Comparison of ENCODE assay signal across 7 mouse cellular contexts in genomic region chr2:44979042-44979721, GRCm38 (mm10). TPM values are rescaled to one million over a fixed set of nuclear protein-coding genes. Genes with fewer than 3 reads are reported as not detected.
A peak's percentile ranks its signal among the peaks of the same experiment; 100 is the strongest.
DNase-seq lines count a peak whose midpoint lies in the region; ATAC-seq lines count a peak whose summit lies in the region.

No protein-coding gene starts in this region.

- 8% methylated on average over 18 of the region's 18 CpGs for WGBS in neural tube, embryonic 11.5 days
- 3% methylated on average over 18 of the region's 18 CpGs for WGBS in forebrain, embryonic 13.5 days
- 5% methylated on average over 18 of the region's 18 CpGs for WGBS in intestine, embryonic 16.5 days
- WGBS in stomach, embryonic 16.5 days: 5% methylated on average over 18 of the region's 18 CpGs

- H3K9me3 ChIP-seq in neural tube, embryonic 11.5 days (ENCODE audit: control insufficient read depth, low read length): no peaks in the 10 kb centered on the region
- H3K9me3 ChIP-seq in forebrain, embryonic 13.5 days (replicated peaks): no peaks in the 10 kb centered on the region
- no peaks in the 10 kb centered on the region for H3K9me3 ChIP-seq in intestine, embryonic 16.5 days (ENCODE audit: control insufficient read depth, low read length)
- H3K9me3 ChIP-seq in stomach, embryonic 16.5 days (replicated peaks; ENCODE audit: control insufficient read depth, low read length): no peaks in the 10 kb centered on the region

- no peak overlapping the region for H3K4me3 ChIP-seq in neural tube, embryonic 11.5 days (ENCODE audit: low read depth, low read length)
- H3K4me3 ChIP-seq in forebrain, embryonic 13.5 days: peak overlapping the region; percentile 29
- peak overlapping the region; percentile 17; the same call in 1 of the 2 replicates for H3K4me3 ChIP-seq in intestine, embryonic 16.5 days (ENCODE audit: low read length)
- peak overlapping the region; percentile 28 for H3K4me3 ChIP-seq in stomach, embryonic 16.5 days (replicated peaks; ENCODE audit: low read length)

- ATAC-seq in neural tube, embryonic 11.5 days (ENCODE audit: insufficient read depth, low FRiP score, low TSS enrichment): no peak; the same call in 1 of the 2 replicates
- ATAC-seq in forebrain, embryonic 13.5 days: peak; percentile 80
- ATAC-seq in intestine, embryonic 16.5 days: no peak
- peak; percentile 61 for ATAC-seq in megakaryocyte-erythroid progenitor cell, adult 5-6 weeks (replicated peaks; ENCODE audit: low FRiP score, low TSS enrichment, poor library complexity, severe bottlenecking)
- ATAC-seq in stomach, embryonic 16.5 days (ENCODE audit: insufficient read depth, low FRiP score): no peak

- H3K36me3 ChIP-seq in neural tube, embryonic 11.5 days (ENCODE audit: control insufficient read depth, insufficient read depth, low read length): no peaks in the 10 kb centered on the region
- no peaks in the 10 kb centered on the region for H3K36me3 ChIP-seq in forebrain, embryonic 13.5 days (ENCODE audit: poor library complexity, severe bottlenecking)
- no peaks in the 10 kb centered on the region for H3K36me3 ChIP-seq in intestine, embryonic 16.5 days (ENCODE audit: control insufficient read depth, insufficient read depth, low read length)
- H3K36me3 ChIP-seq in stomach, embryonic 16.5 days (ENCODE audit: control insufficient read depth, insufficient read depth, low read length): no peaks in the 10 kb centered on the region

- no peaks in the 10 kb centered on the region for H3K27me3 ChIP-seq in neural tube, embryonic 11.5 days (ENCODE audit: control insufficient read depth, insufficient read depth, low read length)
- no peaks in the 10 kb centered on the region for H3K27me3 ChIP-seq in forebrain, embryonic 13.5 days
- no peaks in the 10 kb centered on the region for H3K27me3 ChIP-seq in intestine, embryonic 16.5 days (replicated peaks; ENCODE audit: control insufficient read depth, insufficient read depth, low read length)
- no peaks in the 10 kb centered on the region for H3K27me3 ChIP-seq in stomach, embryonic 16.5 days (ENCODE audit: control insufficient read depth, insufficient read depth, low read length)

- no peak overlapping the region for H3K27ac ChIP-seq in neural tube, embryonic 11.5 days (ENCODE audit: low read depth, low read length)
- H3K27ac ChIP-seq in forebrain, embryonic 13.5 days: no peak overlapping the region
- H3K27ac ChIP-seq in intestine, embryonic 16.5 days (ENCODE audit: low read length): no peak overlapping the region
- H3K27ac ChIP-seq in stomach, embryonic 16.5 days (ENCODE audit: low read length): no peak overlapping the region

- 0 out of 2 replicates have a peak overlapping the region, but pooled peaks have one; percentile 4 for H3K9ac ChIP-seq in neural tube, embryonic 11.5 days (ENCODE audit: low read length)
- H3K9ac ChIP-seq in forebrain, embryonic 13.5 days: 0 out of 2 replicates have a peak overlapping the region, but pooled peaks have one; percentile 21
- peak overlapping the region; percentile 18; the same call in 1 of the 2 replicates for H3K9ac ChIP-seq in intestine, embryonic 16.5 days (ENCODE audit: low read depth, low read length)
- H3K9ac ChIP-seq in stomach, embryonic 16.5 days (ENCODE audit: low read length): peak overlapping the region; percentile 54; the same call in 1 of the 2 replicates

- DNase-seq in neural tube, embryonic 11.5 days (ENCODE audit: low spot score): peak; percentile 24
- no peak for DNase-seq in neural tube, embryonic 10.5 days (ENCODE audit: extremely low spot score, low spot score)
- no peak for DNase-seq in testis, postnatal 14 days (ENCODE audit: low spot score)

- peaks cover 9% of the 10 kb centered on the region; the same call in 1 of the 2 replicates for H3K4me1 ChIP-seq in neural tube, embryonic 11.5 days (ENCODE audit: control insufficient read depth, insufficient read depth, low read length)
- peaks cover 26% of the 10 kb centered on the region for H3K4me1 ChIP-seq in forebrain, embryonic 13.5 days
- peaks cover 8% of the 10 kb centered on the region; the same call in 1 of the 2 replicates for H3K4me1 ChIP-seq in intestine, embryonic 16.5 days (ENCODE audit: control insufficient read depth, insufficient read depth, low read length)
- peaks cover 9% of the 10 kb centered on the region; the same call in 1 of the 2 replicates for H3K4me1 ChIP-seq in stomach, embryonic 16.5 days (ENCODE audit: control insufficient read depth, insufficient read depth, low read length)

- peak overlapping the region; percentile 38 for H3K4me2 ChIP-seq in neural tube, embryonic 11.5 days (ENCODE audit: low read depth)
- peak overlapping the region; percentile 60 for H3K4me2 ChIP-seq in forebrain, embryonic 13.5 days
- peak overlapping the region; percentile 51 for H3K4me2 ChIP-seq in intestine, embryonic 16.5 days (ENCODE audit: low read depth, low read length)
- H3K4me2 ChIP-seq in stomach, embryonic 16.5 days (ENCODE audit: low read depth, low read length): peak overlapping the region; percentile 60

RNA-seq across cellular contexts. Expression of gene Gtdc1, which starts 51.7 kb away (rescaled TPM):
- 9.5 and 16.2 TPM in 2 replicates for polyA plus RNA-seq in neural tube, embryonic 11.5 days (2014; fragmentation: Nextera tagmentation; extraction: Ambion mirVana)
- polyA plus RNA-seq in forebrain, embryonic 13.5 days (2015; fragmentation: Nextera tagmentation; extraction: Ambion mirVana): 19.4 and 21.1 TPM in 2 replicates
- 6.6 and 9.2 TPM in 2 replicates for polyA plus RNA-seq in intestine, embryonic 16.5 days (2015; fragmentation: Nextera tagmentation; extraction: Ambion mirVana)
- 15.8 and 22.0 TPM in 2 replicates for total RNA-seq in megakaryocyte-erythroid progenitor cell, adult 5-6 weeks (2014; fragmentation: Nextera tagmentation)
- 15.8 and 23.0 TPM in 2 replicates for total RNA-seq in megakaryocyte-erythroid progenitor cell, adult 5-6 weeks (2017)
- polyA plus RNA-seq in stomach, embryonic 16.5 days (2015; fragmentation: Nextera tagmentation; extraction: Ambion mirVana): 11.1 and 11.3 TPM in 2 replicates

Comparison
In these comparisons a context has a peak if more than half of its experiments do, and no peak if none do; other contexts are left out.
1. ATAC-seq: peak in forebrain, embryonic 13.5 days (single experiment) and megakaryocyte-erythroid progenitor cell, adult 5-6 weeks (single experiment); none in neural tube, embryonic 11.5 days (single experiment), intestine, embryonic 16.5 days (single experiment) and stomach, embryonic 16.5 days (single experiment).
2. H3K9ac ChIP-seq: peak in every context shown above with its lines; median percentile 54 in stomach, embryonic 16.5 days; 21 in forebrain, embryonic 13.5 days; 18 in intestine, embryonic 16.5 days; 4 in neural tube, embryonic 11.5 days.
3. Peak in every context shown above with its lines, with median percentiles within 50 percentile points of each other: H3K4me2 ChIP-seq.